Mouse (Mus musculus) c-Kit-positive CD71-positive TER-119-positive erythroid progenitor cells, embryonic 14.5 days (primary cell): ENCODE results near the gene Sbno2.
A peak's percentile ranks its signal among the peaks of the same experiment; 100 is the strongest.

ENCODE experiments used
- DNase-seq: peaks from one replicate; pipeline ENCODE4 v3.0.0-alpha.2; 2013; ENCODE audit warnings: low spot score

The Sbno2 gene

DNA sequence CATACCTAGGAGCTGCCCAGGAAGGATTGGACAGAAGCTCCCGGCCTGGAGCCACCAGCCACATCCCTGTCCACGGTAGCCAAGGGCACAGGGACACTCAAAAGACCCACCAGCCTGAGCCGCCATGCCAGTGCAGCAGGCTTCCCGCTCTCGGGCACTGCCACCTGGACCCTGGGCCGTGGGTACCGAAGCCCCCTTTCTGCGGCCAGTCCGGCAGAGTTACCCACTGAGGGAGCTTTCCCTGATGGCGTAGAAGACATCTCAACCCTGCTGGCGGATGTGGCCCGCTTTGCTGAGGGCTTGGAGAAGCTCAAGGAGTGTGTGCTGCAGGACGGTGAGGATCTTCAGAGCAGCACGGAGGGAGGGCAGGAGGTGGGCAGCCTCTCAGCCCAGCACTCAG is 87.6 kb downstream of the Sbno2 start:
- DNase-seq = no peak

DNA sequence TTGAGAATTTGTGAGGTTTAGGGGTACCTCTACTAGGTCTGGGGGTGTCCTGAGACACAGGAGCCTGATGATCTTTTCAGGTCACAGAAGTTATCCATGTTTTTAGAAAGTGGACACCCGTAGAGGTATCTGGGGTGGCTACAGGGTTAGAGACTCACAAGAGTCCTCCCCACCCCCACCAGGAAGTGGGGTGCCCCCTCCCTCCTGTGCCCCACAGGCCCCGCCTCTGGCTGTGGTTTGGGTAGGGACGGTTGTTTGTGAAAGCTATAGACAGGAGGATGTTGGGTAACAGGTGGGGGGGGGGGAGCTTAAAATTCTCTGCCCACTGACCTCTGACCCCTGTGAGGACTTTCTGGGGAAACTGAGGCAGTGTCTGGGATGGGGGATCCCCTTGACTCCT is 88.0 kb downstream of the Sbno2 start:
- DNase-seq = no peak

DNA sequence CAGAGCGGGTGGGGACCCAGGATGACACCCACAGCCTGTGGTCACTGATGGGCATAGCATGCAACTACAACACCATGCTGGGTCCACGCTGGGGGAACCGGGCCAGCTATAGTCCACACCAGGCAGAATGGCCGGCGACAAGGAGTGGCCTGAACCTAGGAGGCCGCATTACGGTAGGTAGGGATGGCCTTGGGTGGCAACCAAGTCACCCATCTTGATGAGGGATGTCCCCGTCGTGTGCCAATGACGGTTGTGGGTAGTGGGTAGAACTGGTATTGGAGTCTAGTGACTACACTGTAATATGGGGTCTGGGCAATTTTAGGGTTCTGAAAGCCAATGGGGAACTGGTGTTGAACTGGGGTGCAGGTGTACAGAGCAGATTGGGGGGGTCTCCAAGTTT is 88.4 kb downstream of the Sbno2 start:
- no peak for DNase-seq

DNA sequence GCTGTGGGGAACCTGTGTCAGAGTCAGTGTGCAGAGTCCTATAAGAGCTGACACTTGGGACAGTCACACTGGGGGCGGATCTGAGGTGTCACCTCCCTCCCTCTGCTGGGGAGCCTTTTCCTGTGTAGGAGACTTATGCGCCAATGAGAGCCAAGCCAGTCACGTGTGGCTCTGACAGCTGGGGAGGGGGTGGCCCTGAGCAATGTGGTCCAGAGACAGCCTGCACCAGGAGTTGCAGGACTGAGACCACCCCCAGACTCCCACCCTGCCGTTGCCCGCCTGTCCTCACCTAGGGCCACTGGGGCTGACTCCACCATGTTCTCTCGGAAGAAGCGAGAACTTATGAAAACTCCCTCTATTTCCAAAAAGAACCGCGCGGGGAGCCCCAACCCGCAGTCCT is 88.9 kb downstream of the Sbno2 start, which contains the start of gene Arhgap45:
Gene Arhgap45 (plus strand): TSS at position 143 of the 400 bp plus-strand sequence.
- peak; percentile 73 for DNase-seq

DNA sequence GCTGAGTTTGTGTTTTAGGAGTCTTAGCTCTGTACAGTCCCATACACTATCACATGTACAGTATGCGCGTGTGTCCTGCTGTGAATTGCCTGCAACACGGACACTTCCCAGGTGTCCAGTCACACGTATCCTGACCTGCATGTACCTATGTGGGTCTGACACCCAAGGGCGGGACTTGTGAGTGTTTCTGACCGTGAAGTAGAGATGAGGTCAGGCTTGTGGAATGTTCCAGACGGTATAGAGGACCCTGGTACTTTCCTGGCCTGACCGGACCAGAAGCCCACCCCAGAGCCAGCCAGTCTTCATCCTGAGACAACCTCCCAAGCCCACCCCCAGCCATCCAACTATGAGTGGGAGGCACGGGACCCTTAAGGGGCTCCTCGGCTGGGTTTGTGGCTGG is 89.8 kb downstream of the Sbno2 start:
- DNase-seq = no peak

DNA sequence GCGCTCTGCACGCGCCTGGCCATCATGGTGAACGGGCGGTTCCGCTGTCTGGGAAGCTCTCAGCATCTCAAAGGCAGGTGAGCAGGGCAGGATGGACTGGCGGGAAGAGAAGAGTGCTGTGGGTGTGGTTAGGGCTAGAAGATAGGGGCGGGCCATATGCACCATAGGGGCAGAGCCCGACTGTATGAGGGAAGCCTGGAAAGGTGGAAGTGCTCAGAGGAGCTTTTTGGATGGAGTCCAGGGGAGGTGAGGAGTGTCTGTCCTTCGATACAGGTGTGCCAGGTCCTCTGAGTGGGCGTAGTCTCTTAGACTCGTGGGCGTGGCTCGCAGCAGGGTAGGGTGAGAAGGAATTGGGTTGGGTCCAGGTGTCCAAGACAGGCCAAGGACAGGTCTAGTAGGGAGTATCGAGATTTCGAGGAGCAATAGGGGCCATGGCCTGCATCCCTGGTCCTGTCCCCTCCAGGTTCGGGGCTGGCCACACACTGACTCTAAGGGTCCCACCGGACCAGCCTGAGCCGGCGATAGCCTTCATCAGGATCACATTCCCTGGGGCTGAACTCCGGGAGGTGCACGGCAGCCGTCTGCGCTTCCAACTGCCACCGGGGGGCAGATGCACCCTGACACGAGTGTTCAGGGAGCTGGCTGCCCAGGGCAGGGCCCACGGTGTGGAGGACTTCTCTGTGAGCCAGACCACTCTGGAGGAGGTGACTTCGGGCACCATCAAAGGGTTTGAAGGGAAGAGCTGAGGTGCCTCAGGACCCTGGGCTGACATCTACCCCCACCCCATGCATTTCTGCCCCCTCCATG is 90.7 kb downstream of the Sbno2 start:
- no peak for DNase-seq

DNA sequence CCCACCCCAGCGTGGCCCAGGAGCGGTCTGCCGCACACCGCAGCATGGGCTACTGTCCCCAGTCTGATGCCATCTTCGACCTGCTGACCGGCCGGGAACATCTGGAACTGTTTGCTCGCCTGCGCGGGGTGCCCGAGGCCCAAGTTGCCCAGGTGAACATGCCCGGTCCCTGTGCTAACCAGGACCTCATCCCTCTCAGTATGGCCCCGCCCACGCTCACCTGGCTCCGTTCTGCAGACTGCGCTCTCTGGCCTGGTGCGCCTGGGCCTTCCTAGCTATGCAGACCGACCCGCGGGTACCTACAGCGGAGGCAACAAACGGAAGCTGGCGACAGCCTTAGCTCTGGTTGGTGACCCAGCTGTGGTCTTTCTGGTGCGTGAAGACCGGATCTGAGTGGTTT is 91.8 kb downstream of the Sbno2 start:
- DNase-seq = no peak

DNA sequence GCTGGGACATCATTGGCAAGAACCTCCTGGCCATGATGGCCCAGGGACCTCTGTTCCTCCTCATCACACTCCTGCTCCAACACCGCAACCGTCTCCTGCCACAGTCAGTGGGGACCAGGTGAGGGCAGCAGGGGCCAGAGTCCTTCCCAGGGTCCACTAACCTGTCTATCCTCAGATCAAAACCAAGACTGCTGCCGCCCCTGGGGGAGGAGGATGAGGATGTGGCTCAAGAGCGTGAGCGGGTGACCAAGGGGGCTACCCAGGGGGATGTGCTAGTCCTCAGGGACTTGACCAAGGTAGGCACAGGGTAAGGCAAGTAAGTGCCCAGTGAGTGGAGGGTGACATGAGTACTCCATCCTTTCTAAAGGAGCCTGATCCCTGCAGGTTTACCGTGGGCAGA is 93.6 kb downstream of the Sbno2 start:
- DNase-seq = no peak
